Mouse (Mus musculus) bone marrow, adult 2 months (tissue): Measurements from ENCODE around the gene Dock6. TPM values are rescaled to one million over a fixed set of nuclear protein-coding genes. Genes with fewer than 3 reads are reported as not detected.
"Not testable (repeated sequence)": the region's sequence is repeated elsewhere in the genome, so short reads cannot be mapped to it uniquely, and the experiment has no call there.

Experiments
- H3K27ac ChIP-seq: fragments of 200-500 bp; 2 replicates; pipeline ENCODE4 v1.5.1; 2012; ENCODE audit warnings: low read depth, mild to moderate bottlenecking, control low read depth, inconsistent platforms, low read length; ENCODE audit not compliant: control insufficient read depth, poor library complexity, insufficient read depth
- H3K4me1 ChIP-seq: fragments of 200-500 bp; 2 replicates; pipeline ENCODE4 v1.6.1; 2011; ENCODE audit warnings: low read length; ENCODE audit not compliant: control insufficient read depth, insufficient read depth
- H3K4me3 ChIP-seq: fragments of 200-500 bp; replicated peaks from 2 replicates; pipeline ENCODE3; 2011; ENCODE audit warnings: mild to moderate bottlenecking, low read depth, low read length, control low read depth; ENCODE audit not compliant: control insufficient read depth
- CTCF ChIP-seq: fragments of 200-500 bp; IDR thresholded peaks from 2 replicates; pipeline ENCODE4 v1.5.1; 2011; ENCODE audit warnings: low read length, control low read depth; ENCODE audit not compliant: control insufficient read depth, insufficient read depth
- POLR2A ChIP-seq: fragments of 200-500 bp; IDR thresholded peaks from 2 replicates; pipeline ENCODE4 v1.6.1; 2011; ENCODE audit warnings: low read depth, mild to moderate bottlenecking, control low read depth, low read length, borderline replicate concordance; ENCODE audit not compliant: control insufficient read depth
- WGBS: fragments of 180-500 bp; shearing (Covaris S2); methylation state at CpG from one replicate; pipeline ENCODE4 v1.1.7; 2018; 5-methylcytosine and 5-hydroxymethylcytosine counted together
- polyA plus RNA-seq: library from polyadenylated mRNA; stranded (reverse); fragments of >200 nt; gene quantifications from 2 replicates; pipeline ENCODE4 v1.2.4, GENCODE M21; 2011; ENCODE audit warnings: low replicate concordance; ENCODE audit not compliant: missing spikeins, insufficient read depth, insufficient read length

Dock6 gene
- polyA plus RNA-seq, 1 experiment = 7.2 TPM

DNA sequence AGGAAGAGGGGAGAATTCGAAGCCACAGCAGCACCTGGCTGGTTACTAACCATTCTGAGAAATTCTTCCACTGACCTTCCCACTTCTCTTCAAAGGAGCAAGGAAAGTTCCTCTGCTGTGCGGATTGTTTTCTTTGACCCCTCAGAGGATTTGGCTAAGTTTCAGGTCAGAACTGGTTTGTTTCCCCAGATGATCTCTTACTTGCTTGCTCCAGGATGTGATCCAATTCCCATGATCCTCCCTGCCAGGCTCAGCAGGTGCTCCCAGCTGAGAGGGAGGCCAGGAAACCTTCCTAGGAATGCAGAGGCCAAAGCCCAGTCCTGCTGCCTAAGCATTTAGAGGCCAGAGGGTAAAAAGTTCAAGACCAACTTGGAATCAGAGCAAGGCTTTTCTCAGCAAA is 14.2 kb upstream of the Dock6 start:
- 69% methylated on average over 2 of the region's 2 CpGs for WGBS
- TF ChIP-seq POLR2A = no peak
- no peak for TF ChIP-seq CTCF
- no peaks in the 10 kb centered on the region for H3K4me1 ChIP-seq

DNA sequence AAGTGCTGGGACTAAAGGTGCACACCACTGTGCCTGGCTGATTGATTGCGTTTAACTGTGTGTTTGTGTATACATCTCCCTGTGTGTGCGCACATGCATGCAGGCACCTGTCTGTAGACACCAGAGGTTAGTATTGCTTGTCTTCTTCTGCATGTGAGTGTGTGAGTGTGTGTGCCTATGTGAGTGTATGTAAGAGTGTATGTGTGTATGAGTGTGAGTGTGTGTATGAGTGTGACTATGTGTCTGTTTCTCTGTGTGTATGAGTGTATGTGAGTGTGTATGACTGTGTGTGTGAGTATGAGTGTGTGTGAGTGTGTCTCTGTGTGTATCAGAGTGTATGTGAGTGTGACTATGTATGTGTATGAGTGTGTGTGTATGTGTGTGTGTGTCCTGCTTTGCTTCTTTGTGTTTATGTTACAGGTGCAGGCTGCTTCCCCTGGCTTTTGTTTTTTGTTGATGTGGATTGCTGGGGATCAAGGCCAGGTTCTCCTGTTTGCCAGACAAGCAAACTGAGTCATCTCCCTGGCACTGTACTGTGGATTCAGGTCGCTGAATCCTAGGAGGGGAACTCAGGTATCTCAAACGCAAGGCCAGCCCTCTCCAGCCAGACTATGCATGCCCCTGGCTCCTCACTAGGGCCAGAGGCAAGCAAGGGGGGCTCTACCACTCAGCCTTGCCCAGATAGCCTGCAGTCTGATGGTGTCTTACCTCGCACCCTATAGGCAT is 13.4 kb upstream of the Dock6 start:
- 83% methylated on average over 5 of the region's 5 CpGs for WGBS
- Histone ChIP-seq H3K4me1 (no peaks in the 10 kb centered on the region), H3K4me3 (no peak overlapping the region), H3K27ac (no peak overlapping the region)
- TF ChIP-seq POLR2A (no peak), CTCF (no peak)

More for the DNA sequence above, 14.2 kb upstream of the Dock6 start:
- no peak overlapping the region for H3K4me3 ChIP-seq
- no peak overlapping the region for H3K27ac ChIP-seq

DNA sequence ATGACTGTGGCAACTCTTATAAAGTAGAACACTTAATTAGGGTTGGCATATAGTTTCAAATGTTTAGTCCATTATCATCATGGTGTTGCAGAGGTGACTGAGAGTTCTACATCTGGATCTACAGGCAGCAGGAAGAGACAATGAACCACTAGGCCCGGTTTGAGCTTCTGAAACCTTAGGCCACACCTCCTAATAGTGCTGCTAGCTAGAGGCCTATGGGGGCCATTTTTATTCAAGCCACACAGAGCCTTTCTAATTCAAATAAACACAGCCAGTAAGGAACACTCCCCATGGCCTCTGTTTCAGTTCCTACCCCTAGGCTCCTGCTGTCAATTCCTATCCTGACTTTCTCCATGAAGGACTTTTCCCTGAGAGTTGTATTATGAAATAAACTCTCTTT is 9.7 kb upstream of the Dock6 start:
- H3K4me1 ChIP-seq = no peaks in the 10 kb centered on the region
- no peak for TF ChIP-seq CTCF
- TF ChIP-seq POLR2A = no peak
- 86% methylated on average over 1 of the region's 1 CpGs for WGBS
- H3K4me3 ChIP-seq = no peak overlapping the region
- H3K27ac ChIP-seq = no peak overlapping the region

DNA sequence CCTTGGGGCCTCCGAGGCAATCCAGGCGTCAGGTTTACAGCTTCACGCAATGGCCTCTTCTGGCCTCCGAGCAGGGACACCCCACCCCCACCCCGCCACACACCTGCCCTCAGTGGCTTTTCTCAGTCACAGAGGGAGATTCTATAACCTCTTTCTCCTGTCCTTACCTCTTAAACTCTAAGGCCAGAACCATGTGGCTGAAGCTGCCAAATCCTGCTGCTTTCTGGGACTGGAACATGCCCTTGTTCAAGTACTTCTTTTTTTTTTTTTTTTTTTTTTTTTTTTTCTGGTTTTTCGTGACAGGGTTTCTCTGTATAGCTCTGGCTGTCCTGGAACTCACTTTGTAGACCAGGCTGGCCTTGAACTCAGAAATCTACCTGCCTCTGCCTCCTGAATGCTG is 7.9 kb upstream of the Dock6 start:
- WGBS = 72% methylated on average over 6 of the region's 6 CpGs
- not testable (repeated sequence) for H3K4me3 ChIP-seq, H3K27ac ChIP-seq, H3K4me1 ChIP-seq

DNA sequence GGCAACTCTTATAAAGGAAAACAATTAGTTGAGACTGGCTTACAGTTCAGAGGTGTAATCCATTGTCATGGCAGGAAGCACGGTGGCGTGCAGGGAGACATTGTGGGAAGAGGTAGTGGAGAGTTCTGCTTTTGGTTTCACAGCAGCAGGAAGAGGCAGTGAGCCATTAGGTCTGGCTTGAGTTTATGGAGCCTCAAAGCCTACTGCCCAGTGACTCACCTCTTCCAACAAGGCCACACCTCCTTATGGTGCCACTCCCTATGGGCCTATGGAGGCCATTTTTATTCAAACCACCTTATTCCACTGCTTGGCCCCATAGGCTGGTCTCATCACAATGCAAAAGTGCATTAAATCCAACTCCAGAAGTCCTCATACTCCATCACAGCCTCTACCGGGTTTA is 7.2 kb upstream of the Dock6 start:
- Histone ChIP-seq H3K27ac (no peak overlapping the region), H3K4me3 (no peak overlapping the region), H3K4me1 (no peaks in the 10 kb centered on the region)
- 60% methylated on average over 3 of the region's 3 CpGs for WGBS
- TF ChIP-seq CTCF (no peak), POLR2A (no peak)

DNA sequence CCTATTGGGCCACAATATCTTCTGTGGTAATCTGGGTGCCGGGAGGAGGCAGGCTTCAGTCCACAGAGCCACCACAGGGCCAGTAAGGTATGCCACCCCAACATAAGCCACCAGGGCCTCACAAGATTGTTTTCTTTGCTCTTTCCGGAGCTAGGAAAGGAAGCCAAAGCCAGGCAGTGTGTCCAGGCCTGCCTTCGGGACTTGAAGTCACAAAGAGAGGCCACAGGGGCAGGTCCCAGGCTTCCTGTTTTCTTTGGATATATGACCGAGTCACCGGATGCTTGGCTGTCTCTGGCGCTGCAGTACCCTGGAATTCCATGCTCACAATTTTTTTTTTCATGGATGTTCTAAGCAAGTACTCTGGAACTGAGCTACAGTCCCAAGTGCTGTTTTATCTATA is 5.6 kb upstream of the Dock6 start:
- 68% methylated on average over 6 of the region's 6 CpGs for WGBS
- no peak for TF ChIP-seq CTCF
- TF ChIP-seq POLR2A = no peak
- H3K4me1 ChIP-seq = no peaks in the 10 kb centered on the region
- no peak overlapping the region for H3K4me3 ChIP-seq
- no peak overlapping the region for H3K27ac ChIP-seq

DNA sequence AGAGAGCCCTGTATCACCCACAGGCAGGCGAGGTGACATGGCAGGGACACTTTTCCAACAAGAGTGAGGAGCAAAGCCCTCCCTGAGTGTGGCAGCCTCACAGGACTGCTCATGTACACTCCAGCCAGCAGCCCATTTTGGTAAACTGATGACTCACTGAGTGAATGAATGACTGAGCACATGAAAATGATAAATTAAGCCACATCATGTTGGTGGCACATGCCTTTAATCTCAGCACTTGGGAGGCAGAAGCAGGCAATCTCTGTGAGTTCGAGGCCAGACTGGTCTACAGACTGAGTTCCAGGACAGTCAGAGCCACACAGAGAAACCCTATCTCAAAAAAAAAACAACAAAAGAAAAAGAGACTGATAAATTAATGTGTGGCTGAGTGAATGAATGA is 5.1 kb upstream of the Dock6 start:
- Histone ChIP-seq H3K4me3 (no peak overlapping the region), H3K4me1 (no peaks in the 10 kb centered on the region), H3K27ac (no peak overlapping the region)
- no peak for TF ChIP-seq CTCF
- no peak for TF ChIP-seq POLR2A
- WGBS = 83% methylated on average over 2 of the region's 2 CpGs

DNA sequence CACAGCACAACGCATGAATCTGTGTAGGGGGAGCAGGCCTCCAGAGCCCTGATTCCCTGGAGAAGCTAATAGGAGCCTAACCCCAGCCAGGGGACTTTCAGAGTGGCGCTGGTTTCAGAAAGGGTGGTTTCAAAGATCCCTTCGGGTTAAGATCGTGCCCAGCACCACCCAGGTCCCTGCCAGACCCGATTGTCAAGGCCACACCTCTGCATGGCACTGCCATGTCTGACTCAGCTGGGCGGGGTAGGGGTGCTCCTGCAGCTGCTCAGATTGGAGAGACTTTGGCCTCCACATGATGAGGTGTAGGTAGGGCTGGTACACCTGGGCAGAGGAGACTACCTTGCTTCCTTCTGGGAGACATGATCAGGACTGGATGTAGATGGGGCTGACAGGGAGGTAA is 2.5 kb upstream of the Dock6 start:
- Histone ChIP-seq H3K4me3 (no peak overlapping the region), H3K27ac (no peak overlapping the region), H3K4me1 (no peaks in the 10 kb centered on the region)
- TF ChIP-seq CTCF = no peak
- no peak for TF ChIP-seq POLR2A
- WGBS = 81% methylated on average over 6 of the region's 6 CpGs

DNA sequence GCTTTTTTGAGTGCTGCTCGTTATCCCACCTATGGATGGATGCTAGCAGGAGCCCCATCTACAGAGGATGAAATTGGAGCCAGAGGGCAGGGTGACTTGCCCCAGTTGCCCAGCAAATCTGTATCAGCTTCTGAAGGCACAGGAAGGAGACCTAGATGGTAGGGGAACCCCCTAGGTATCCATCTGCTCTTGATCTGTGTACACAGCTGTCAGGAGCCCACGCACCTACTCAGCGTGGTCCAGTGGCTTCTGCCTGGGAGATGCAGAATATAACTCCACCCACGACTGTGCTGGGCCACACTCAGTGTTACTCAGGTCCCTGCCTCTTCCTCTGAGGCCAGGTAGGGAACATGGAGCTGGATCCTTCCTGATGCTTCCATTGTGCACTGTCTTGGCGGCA is 1.5 kb upstream of the Dock6 start:
- Histone ChIP-seq H3K4me1 (no peaks in the 10 kb centered on the region), H3K27ac (no peak overlapping the region), H3K4me3 (no peak overlapping the region)
- TF ChIP-seq POLR2A (no peak), CTCF (no peak)
- WGBS = 79% methylated on average over 5 of the region's 5 CpGs
